Mouse (Mus musculus): ENCODE data around the gene Setd2. TPM values are rescaled to one million over a fixed set of nuclear protein-coding genes. Genes with fewer than 3 reads are reported as not detected.
A peak's percentile ranks its signal among the peaks of the same experiment; 100 is the strongest.

Gene Setd2
- polyA plus RNA-seq, 1 experiment from 2014 or later, result 58.1 TPM

DNA sequence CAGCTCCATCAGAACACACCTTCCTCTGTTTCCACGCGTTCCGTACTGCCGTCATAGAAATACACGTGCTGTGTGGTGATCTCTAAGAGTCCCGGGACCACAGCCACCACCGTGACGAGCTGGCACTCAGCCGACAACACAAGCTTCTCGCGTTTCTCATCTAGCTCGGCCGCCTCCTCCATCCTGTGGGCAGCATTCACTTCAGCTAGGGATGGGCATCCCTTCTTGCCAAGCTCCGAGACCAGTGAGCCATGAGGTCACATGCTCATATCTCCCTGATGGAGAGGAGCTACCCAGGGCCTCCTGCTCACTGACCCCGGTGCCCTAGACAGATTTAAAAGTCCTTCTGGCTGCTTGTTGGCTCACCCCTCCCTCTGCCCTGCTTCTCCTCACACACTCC lies 97.8 kb downstream of the Setd2 start:
- Histone ChIP-seq H3K4me1 (ENCODE audit: control insufficient read depth, insufficient read depth, low read length) (no peaks in the 10 kb centered on the region), H3K9ac (replicated peaks; ENCODE audit: low read length) (no peak overlapping the region), H3K4me2 (ENCODE audit: low read length) (no peak overlapping the region), H3K27ac (replicated peaks; ENCODE audit: low read depth, low read length) (no peak overlapping the region), H3K27me3 (ENCODE audit: control insufficient read depth, insufficient read depth, low read length) (0 out of 2 replicates have a peak, but pooled peaks cover 3% of the 10 kb centered on the region), H3K9me3 (ENCODE audit: control insufficient read depth, low read length) (no peaks in the 10 kb centered on the region), H3K4me3 (replicated peaks; ENCODE audit: low read depth, low read length) (no peak overlapping the region), H3K36me3 (ENCODE audit: control insufficient read depth, insufficient read depth, low read length) (0 out of 2 replicates have a peak, but pooled peaks cover 7% of the 10 kb centered on the region)
- ATAC-seq (ENCODE audit: low FRiP score, low TSS enrichment), result no peak
- 89% methylated on average over 15 of the region's 15 CpGs for WGBS
- DNase-seq, result no peak

DNA sequence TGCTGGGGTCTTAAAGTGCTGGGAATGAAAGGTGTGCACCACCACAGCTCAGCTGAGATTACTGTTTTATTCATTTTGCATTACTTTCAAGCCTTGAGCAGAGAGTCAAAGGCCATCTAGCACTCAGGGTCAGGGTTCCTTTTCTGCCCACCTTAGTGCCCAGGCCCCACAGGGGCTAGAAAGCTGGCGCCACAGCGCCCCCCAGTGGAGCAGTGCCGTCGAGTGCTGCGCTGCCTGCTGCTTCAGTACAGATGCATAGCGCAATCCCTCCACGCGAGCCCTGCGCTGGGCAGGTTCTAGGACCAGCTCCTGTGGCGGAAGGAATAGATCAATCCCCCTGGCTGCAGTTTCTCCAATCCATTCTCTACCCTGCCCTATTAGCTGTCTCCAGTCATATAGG lies 98.8 kb downstream of the Setd2 start:
- 0 out of 2 replicates have a peak, but pooled peaks cover 3% of the 10 kb centered on the region for H3K27me3 ChIP-seq (ENCODE audit: control insufficient read depth, insufficient read depth, low read length)
- peak overlapping the region; percentile 22; the same call in 1 of the 2 replicates for H3K4me3 ChIP-seq (replicated peaks; ENCODE audit: low read depth, low read length)
- WGBS, result 6% methylated on average over 10 of the region's 10 CpGs
- peak overlapping the region; percentile 53 for H3K4me2 ChIP-seq (ENCODE audit: low read length)
- H3K36me3 ChIP-seq (ENCODE audit: control insufficient read depth, insufficient read depth, low read length), result 0 out of 2 replicates have a peak, but pooled peaks cover 7% of the 10 kb centered on the region
- H3K9me3 ChIP-seq (ENCODE audit: control insufficient read depth, low read length), result no peaks in the 10 kb centered on the region
- peak overlapping the region; percentile 30; the same call in 1 of the 2 replicates for H3K9ac ChIP-seq (replicated peaks; ENCODE audit: low read length)
- no peak for ATAC-seq (ENCODE audit: low FRiP score, low TSS enrichment)
- DNase-seq, result peak; percentile 85
- H3K27ac ChIP-seq (replicated peaks; ENCODE audit: low read depth, low read length), result no peak overlapping the region
- no peaks in the 10 kb centered on the region for H3K4me1 ChIP-seq (ENCODE audit: control insufficient read depth, insufficient read depth, low read length)

DNA sequence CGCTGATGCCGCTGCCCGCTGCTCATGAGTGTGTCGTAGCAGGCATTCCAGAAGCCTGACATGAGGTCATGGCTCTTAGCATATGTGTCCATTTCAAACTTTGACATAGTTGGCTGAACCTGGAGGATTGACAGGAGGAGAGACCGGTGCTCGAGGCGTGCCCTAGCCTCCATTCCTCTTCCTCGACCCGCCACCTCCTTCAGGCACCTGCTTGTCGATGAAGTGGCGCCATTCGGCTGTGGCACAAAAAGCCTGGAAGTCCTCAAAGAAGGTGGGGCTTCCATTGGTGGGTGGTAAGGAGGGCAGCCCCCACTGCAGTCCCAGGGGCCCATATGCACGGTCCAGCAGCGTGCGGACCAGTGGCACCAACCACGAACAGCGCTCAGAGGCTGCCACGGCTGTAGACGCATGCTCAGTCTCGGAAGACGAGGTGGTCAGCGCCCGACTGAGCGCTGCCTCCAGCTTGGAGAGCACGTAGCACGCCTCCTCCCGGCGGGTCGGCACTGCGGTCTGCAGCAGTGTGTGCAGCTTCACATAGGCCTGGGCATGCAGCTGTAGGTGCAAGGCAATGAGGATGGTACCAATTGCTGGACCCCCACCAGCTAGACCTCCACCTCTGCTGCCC lies 99.4 kb downstream of the Setd2 start:
- Histone ChIP-seq H3K4me2 (ENCODE audit: low read length) (peak overlapping the region; percentile 53), H3K4me3 (replicated peaks; ENCODE audit: low read depth, low read length) (peak overlapping the region; percentile 22), H3K27me3 (ENCODE audit: control insufficient read depth, insufficient read depth, low read length) (0 out of 2 replicates have a peak, but pooled peaks cover 3% of the 10 kb centered on the region), H3K9ac (replicated peaks; ENCODE audit: low read length) (peak overlapping the region; percentile 30; the same call in 1 of the 2 replicates), H3K4me1 (ENCODE audit: control insufficient read depth, insufficient read depth, low read length) (no peaks in the 10 kb centered on the region), H3K36me3 (ENCODE audit: control insufficient read depth, insufficient read depth, low read length) (peaks cover 7% of the 10 kb centered on the region; the same call in 1 of the 2 replicates), H3K9me3 (ENCODE audit: control insufficient read depth, low read length) (no peaks in the 10 kb centered on the region), H3K27ac (replicated peaks; ENCODE audit: low read depth, low read length) (no peak overlapping the region)
- ATAC-seq (ENCODE audit: low FRiP score, low TSS enrichment), result peak; percentile 14; the same call in 1 of the 2 replicates
- WGBS, result 13% methylated on average over 30 of the region's 30 CpGs
- peak; percentile 74 for DNase-seq

DNA sequence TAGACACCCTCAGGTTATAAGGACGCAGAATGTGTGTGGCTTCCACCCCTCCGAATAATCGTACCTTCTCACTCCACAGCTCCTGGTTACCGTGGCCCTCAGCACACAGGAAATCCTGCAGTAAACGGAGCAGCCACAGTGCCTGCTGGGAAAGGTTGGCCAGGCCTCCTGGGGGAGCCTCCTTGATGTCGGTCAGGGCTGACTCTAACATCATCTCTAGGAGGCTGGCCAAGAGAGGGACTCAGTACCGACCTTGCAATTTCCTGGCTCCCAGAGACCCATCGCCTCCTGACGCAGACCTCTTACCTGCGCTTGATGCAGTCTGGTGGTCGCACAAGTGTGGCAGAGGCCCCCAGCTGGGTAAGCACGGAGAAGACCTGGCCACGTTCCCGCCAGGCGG lies 100.3 kb downstream of the Setd2 start:
- DNase-seq (no peak), ATAC-seq (ENCODE audit: low FRiP score, low TSS enrichment) (no peak)
- peaks cover 7% of the 10 kb centered on the region; the same call in 1 of the 2 replicates for H3K36me3 ChIP-seq (ENCODE audit: control insufficient read depth, insufficient read depth, low read length)
- no peak overlapping the region for H3K27ac ChIP-seq (replicated peaks; ENCODE audit: low read depth, low read length)
- 0 out of 2 replicates have a peak, but pooled peaks cover 3% of the 10 kb centered on the region for H3K27me3 ChIP-seq (ENCODE audit: control insufficient read depth, insufficient read depth, low read length)
- no peaks in the 10 kb centered on the region for H3K4me1 ChIP-seq (ENCODE audit: control insufficient read depth, insufficient read depth, low read length)
- 81% methylated on average over 15 of the region's 15 CpGs for WGBS
- no peak overlapping the region for H3K4me2 ChIP-seq (ENCODE audit: low read length)
- H3K4me3 ChIP-seq (replicated peaks; ENCODE audit: low read depth, low read length), result no peak overlapping the region
- no peaks in the 10 kb centered on the region for H3K9me3 ChIP-seq (ENCODE audit: control insufficient read depth, low read length)
- no peak overlapping the region for H3K9ac ChIP-seq (replicated peaks; ENCODE audit: low read length)

DNA sequence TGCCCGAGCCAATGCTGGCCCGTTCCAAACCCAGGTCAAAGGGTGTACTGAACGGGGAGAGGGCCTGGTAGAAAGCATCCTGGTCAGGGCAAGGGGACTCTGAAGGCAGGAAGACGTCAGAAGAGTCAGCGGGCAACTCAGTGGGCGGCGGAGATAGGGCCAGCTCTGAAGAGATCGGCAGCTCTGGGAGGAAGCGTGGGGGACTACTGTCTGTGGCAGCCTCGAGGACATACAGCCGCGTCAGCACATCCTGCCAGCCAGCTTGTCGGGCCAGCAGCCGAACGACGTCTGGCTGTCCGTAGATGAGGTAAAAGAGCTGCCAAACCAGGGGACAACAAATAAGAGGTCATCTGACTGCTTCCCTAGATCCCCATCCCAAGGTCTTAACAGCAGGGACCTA lies 101.5 kb downstream of the Setd2 start:
- H3K9me3 ChIP-seq (ENCODE audit: control insufficient read depth, low read length), result no peaks in the 10 kb centered on the region
- H3K4me2 ChIP-seq (ENCODE audit: low read length), result no peak overlapping the region
- no peak for ATAC-seq (ENCODE audit: low FRiP score, low TSS enrichment)
- no peak overlapping the region for H3K4me3 ChIP-seq (replicated peaks; ENCODE audit: low read depth, low read length)
- 78% methylated on average over 17 of the region's 17 CpGs for WGBS
- H3K27me3 ChIP-seq (ENCODE audit: control insufficient read depth, insufficient read depth, low read length), result 0 out of 2 replicates have a peak, but pooled peaks cover 3% of the 10 kb centered on the region
- no peaks in the 10 kb centered on the region for H3K4me1 ChIP-seq (ENCODE audit: control insufficient read depth, insufficient read depth, low read length)
- H3K36me3 ChIP-seq (ENCODE audit: control insufficient read depth, insufficient read depth, low read length), result no peaks in the 10 kb centered on the region; the same call in 1 of the 2 replicates
- H3K27ac ChIP-seq (replicated peaks; ENCODE audit: low read depth, low read length), result no peak overlapping the region
- no peak overlapping the region for H3K9ac ChIP-seq (replicated peaks; ENCODE audit: low read length)
- DNase-seq, result no peak

DNA sequence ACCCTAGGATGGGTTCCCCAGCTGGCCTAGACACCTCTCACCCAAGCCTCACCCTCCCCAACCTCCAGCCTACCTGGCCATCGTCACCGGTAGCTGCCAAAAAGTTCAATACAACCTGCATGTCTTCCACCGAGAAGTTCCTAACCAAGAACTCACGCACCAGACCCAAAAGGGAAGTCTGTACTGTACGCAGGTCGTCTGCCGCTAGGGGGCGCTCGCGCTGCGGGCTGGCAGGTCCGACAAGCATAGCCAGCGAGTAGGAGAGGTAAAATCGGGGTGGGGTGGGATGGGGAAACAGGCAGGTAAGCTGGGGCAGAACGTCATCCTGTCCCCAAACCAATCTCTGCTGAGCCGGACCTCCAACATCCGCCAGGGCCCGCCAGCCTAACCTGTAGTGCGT lies 102.8 kb downstream of the Setd2 start:
- Histone ChIP-seq H3K27ac (replicated peaks; ENCODE audit: low read depth, low read length) (no peak overlapping the region), H3K4me2 (ENCODE audit: low read length) (no peak overlapping the region), H3K36me3 (ENCODE audit: control insufficient read depth, insufficient read depth, low read length) (no peaks in the 10 kb centered on the region; the same call in 1 of the 2 replicates), H3K4me3 (replicated peaks; ENCODE audit: low read depth, low read length) (no peak overlapping the region), H3K4me1 (ENCODE audit: control insufficient read depth, insufficient read depth, low read length) (no peaks in the 10 kb centered on the region), H3K9ac (replicated peaks; ENCODE audit: low read length) (no peak overlapping the region), H3K27me3 (ENCODE audit: control insufficient read depth, insufficient read depth, low read length) (0 out of 2 replicates have a peak, but pooled peaks cover 3% of the 10 kb centered on the region), H3K9me3 (ENCODE audit: control insufficient read depth, low read length) (no peaks in the 10 kb centered on the region)
- DNase-seq (peak; percentile 91), ATAC-seq (ENCODE audit: low FRiP score, low TSS enrichment) (no peak)
- 5% methylated on average over 19 of the region's 19 CpGs for WGBS

DNA sequence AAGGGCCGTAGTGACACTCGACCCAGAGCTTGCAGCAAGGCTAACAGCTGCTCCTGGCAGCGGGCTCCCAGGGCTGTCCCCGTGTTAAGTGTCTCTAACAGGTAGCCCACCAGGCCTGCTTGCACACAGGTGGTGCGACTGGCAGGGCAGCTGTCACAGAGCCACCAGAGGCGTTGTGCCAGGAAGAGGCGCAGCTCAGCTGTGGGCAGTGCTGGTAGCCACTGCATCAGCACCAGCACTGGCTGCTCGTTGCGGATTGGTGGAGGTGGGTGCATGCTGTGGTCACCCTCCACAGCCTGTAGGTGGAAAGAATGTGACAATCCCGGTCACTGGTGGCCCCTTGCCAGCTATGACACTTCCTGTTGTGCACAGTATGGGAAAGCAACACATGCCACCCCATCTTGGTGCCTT lies 106.2 kb downstream of the Setd2 start:
- H3K27ac ChIP-seq (replicated peaks; ENCODE audit: low read depth, low read length), result no peak overlapping the region
- H3K27me3 ChIP-seq (ENCODE audit: control insufficient read depth, insufficient read depth, low read length), result no peaks in the 10 kb centered on the region
- H3K4me3 ChIP-seq (replicated peaks; ENCODE audit: low read depth, low read length), result no peak overlapping the region
- ATAC-seq (ENCODE audit: low FRiP score, low TSS enrichment) (no peak), DNase-seq (no peak)
- WGBS, result 87% methylated on average over 10 of the region's 10 CpGs
- no peak overlapping the region for H3K9ac ChIP-seq (replicated peaks; ENCODE audit: low read length)
- no peaks in the 10 kb centered on the region for H3K4me1 ChIP-seq (ENCODE audit: control insufficient read depth, insufficient read depth, low read length)
- no peak overlapping the region for H3K4me2 ChIP-seq (ENCODE audit: low read length)
- peaks cover 4% of the 10 kb centered on the region; the same call in 1 of the 2 replicates for H3K36me3 ChIP-seq (ENCODE audit: control insufficient read depth, insufficient read depth, low read length)
- no peaks in the 10 kb centered on the region for H3K9me3 ChIP-seq (ENCODE audit: control insufficient read depth, low read length)

DNA sequence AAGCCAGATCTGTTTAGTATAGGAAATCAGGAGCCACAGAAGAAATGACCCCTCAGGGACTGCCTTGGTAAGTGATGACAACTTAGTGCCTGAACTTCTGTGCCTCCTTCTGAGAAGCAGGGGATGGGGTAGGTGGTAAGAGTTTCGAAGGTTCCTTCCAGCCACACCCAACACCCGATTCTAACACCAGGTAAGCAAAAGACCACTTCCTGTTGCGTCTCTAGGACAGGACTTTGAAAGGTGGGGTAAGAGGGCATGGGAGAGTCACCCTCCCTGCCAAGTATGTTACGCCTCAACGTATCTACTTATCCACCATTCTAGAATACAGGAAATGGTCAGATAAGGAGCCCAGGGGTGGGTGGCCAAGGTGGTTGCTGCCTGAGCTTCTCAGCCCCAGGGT lies 108.6 kb downstream of the Setd2 start:
- Histone ChIP-seq H3K4me3 (replicated peaks; ENCODE audit: low read depth, low read length) (no peak overlapping the region), H3K9me3 (ENCODE audit: control insufficient read depth, low read length) (no peaks in the 10 kb centered on the region), H3K27ac (replicated peaks; ENCODE audit: low read depth, low read length) (no peak overlapping the region), H3K9ac (replicated peaks; ENCODE audit: low read length) (no peak overlapping the region), H3K36me3 (ENCODE audit: control insufficient read depth, insufficient read depth, low read length) (peaks cover 4% of the 10 kb centered on the region; the same call in 1 of the 2 replicates), H3K4me1 (ENCODE audit: control insufficient read depth, insufficient read depth, low read length) (no peaks in the 10 kb centered on the region), H3K4me2 (ENCODE audit: low read length) (no peak overlapping the region), H3K27me3 (ENCODE audit: control insufficient read depth, insufficient read depth, low read length) (no peaks in the 10 kb centered on the region)
- DNase-seq (no peak), ATAC-seq (ENCODE audit: low FRiP score, low TSS enrichment) (no peak)
- WGBS, result 86% methylated on average over 5 of the region's 5 CpGs

Data from midbrain, embryonic 14.5 days (tissue).